Mouse (Mus musculus): ENCODE results near the gene Morc4.

DNA sequence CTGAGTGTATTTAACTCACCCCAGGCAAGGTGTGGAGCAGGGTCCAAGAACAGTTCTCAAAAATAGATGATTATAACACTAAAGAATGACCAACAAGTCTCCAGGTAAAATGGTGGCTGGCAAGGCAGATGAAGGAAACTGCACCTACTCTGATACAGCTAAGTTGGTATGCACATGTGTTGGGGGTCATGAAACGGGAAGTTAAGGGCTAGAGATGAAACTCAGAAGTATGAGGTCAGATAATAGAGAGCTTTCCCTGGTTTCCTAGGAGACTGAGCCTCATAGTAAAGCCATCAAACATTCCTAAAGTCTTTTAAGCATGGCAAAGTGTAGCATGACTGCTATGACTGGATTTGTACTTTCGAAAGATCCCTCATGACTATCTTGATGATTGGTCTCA lies 68.4 kb downstream of the Morc4 start:
- TF ChIP-seq POLR2A (IDR thresholded peaks at IDR 0.05; ENCODE audit: low read depth, low read length) (no peak), CTCF (IDR thresholded peaks at IDR 0.05; ENCODE audit: extremely low read depth, insufficient read depth, insufficient read length, insufficient replicate concordance) (no peak)

Measured in spleen, adult 2 months (tissue).